Mouse (Mus musculus) liver, adult (tissue): Measurements from ENCODE around the gene Clca3a1.

Experiments
- GATA4 ChIP-seq: IDR thresholded peaks from 2 replicates; pipeline ENCODE4 v1.6.1; 2014; ENCODE audit warnings: mild to moderate bottlenecking, low read length; ENCODE audit not compliant: insufficient replicate concordance

Clca3a1 gene

GRCm38 (mm10) chr3:144760592-144761309 lies at the start of gene Clca3a1:
Gene Clca3a1 (minus strand): TSS chr3:144760977.
- TF ChIP-seq GATA4, result peak; percentile 81; the same call in 1 of the 2 replicates

- no peak for TF ChIP-seq GATA4
These were observed 41.1 kb upstream of the Clca3a1 start for GRCm38 (mm10) chr3:144801861-144802260.

- no peak for TF ChIP-seq GATA4
These were observed 24.7 kb upstream of the Clca3a1 start for GRCm38 (mm10) chr3:144785181-144786148.

GRCm38 (mm10) chr3:144765161-144765560 lies 4.4 kb upstream of the Clca3a1 start:
- TF ChIP-seq GATA4, result no peak

- TF ChIP-seq GATA4, result no peak
These were observed 677 bp upstream of the Clca3a1 start for GRCm38 (mm10) chr3:144761454-144761853.

- no peak for TF ChIP-seq GATA4
These were observed 1.1 kb downstream of the Clca3a1 start for GRCm38 (mm10) chr3:144759719-144760118.

- TF ChIP-seq GATA4, result no peak
These were observed 7.7 kb downstream of the Clca3a1 start for GRCm38 (mm10) chr3:144753120-144753519.

GRCm38 (mm10) chr3:144736831-144737230 lies 23.9 kb downstream of the Clca3a1 start:
- no peak for TF ChIP-seq GATA4

GRCm38 (mm10) chr3:144723455-144723854 lies 37.3 kb downstream of the Clca3a1 start:
- no peak for TF ChIP-seq GATA4

- TF ChIP-seq GATA4, result no peak
These were observed 38.9 kb downstream of the Clca3a1 start for GRCm38 (mm10) chr3:144721860-144722256.

- TF ChIP-seq GATA4, result no peak
These were observed 39.5 kb downstream of the Clca3a1 start for GRCm38 (mm10) chr3:144721077-144721859.

- no peak for TF ChIP-seq GATA4
These were observed 40.7 kb downstream of the Clca3a1 start, which contains the start of gene Sh3glb1 for GRCm38 (mm10) chr3:144719901-144720747. Gene Sh3glb1 (minus strand): TSS chr3:144720335.

GRCm38 (mm10) chr3:144719088-144719900 lies 41.5 kb downstream of the Clca3a1 start:
- TF ChIP-seq GATA4, result no peak
